12 mouse cellular contexts compared by ENCODE assay signal in genomic region chr13:15621009-15621408, GRCm38 (mm10).
A peak's percentile ranks its signal among the peaks of the same experiment; 100 is the strongest.
DNase-seq lines count a peak whose midpoint lies in the region; ATAC-seq and TF ChIP-seq lines count a peak whose summit lies in the region.
"Had no signal": no experiment of that assay in that cellular context is flagged by ENCODE, and none has a peak within 500 bp of the region (broad histone marks: within the 10 kb centered on the region; RNA-seq: fewer than 3 reads in every experiment).

No protein-coding gene starts in this region.

- H3K9me3 ChIP-seq in forebrain, embryonic 11.5 days (ENCODE audit: control insufficient read depth, low read length) = no peaks in the 10 kb centered on the region
- H3K9me3 ChIP-seq in hindbrain, embryonic 14.5 days (ENCODE audit: control insufficient read depth, low read length) = no peaks in the 10 kb centered on the region
- no peaks in the 10 kb centered on the region for H3K9me3 ChIP-seq in midbrain, postnatal 0 days (ENCODE audit: low read length)
- H3K9me3 ChIP-seq: liver, embryonic 15.5 days had no signal

- peak; percentile 73 for ATAC-seq in forebrain, embryonic 11.5 days (replicated peaks; ENCODE audit: low FRiP score)
- ATAC-seq in hindbrain, embryonic 14.5 days (ENCODE audit: low FRiP score) = peak; percentile 56; the same call in 1 of the 2 replicates
- ATAC-seq in midbrain, postnatal 0 days (ENCODE audit: low FRiP score) = no peak

- DNase-seq in embryo, embryonic 11 days = peak; percentile 49
- DNase-seq in embryo, embryonic 9.5 days (ENCODE audit: extremely low spot score) = no peak
- DNase-seq in forebrain, embryonic 11.5 days (ENCODE audit: low spot score) = no peak
- DNase-seq in hindbrain, embryonic 14.5 days (ENCODE audit: low spot score) = peak; percentile 54
- peak; percentile 50 for DNase-seq in midbrain, postnatal 0 days (ENCODE audit: low spot score)
- no peak for DNase-seq in heart, adult 8-10 months (ENCODE audit: low spot score)
- DNase-seq in kidney, adult 18-20 months = no peak
- no peak for DNase-seq in adrenal gland, postnatal 14 days
- DNase-seq: adrenal gland, adult 8-10 months; heart, postnatal 14 days; kidney, adult 8-10 months had no signal

- H3K27me3 ChIP-seq in forebrain, embryonic 11.5 days (ENCODE audit: control insufficient read depth, insufficient read depth, low read length) = no peaks in the 10 kb centered on the region
- no peaks in the 10 kb centered on the region for H3K27me3 ChIP-seq in hindbrain, embryonic 14.5 days (ENCODE audit: control insufficient read depth, insufficient read depth, low read length)
- no peaks in the 10 kb centered on the region for H3K27me3 ChIP-seq in midbrain, postnatal 0 days (ENCODE audit: insufficient read depth, low read length)
- H3K27me3 ChIP-seq: liver, embryonic 15.5 days had no signal

- H3K36me3 ChIP-seq in forebrain, embryonic 11.5 days (ENCODE audit: control insufficient read depth, insufficient read depth, low read length) = no peaks in the 10 kb centered on the region
- no peaks in the 10 kb centered on the region for H3K36me3 ChIP-seq in hindbrain, embryonic 14.5 days (replicated peaks; ENCODE audit: control insufficient read depth, insufficient read depth)
- H3K36me3 ChIP-seq in midbrain, postnatal 0 days (ENCODE audit: insufficient read depth, low read length) = no peaks in the 10 kb centered on the region
- H3K36me3 ChIP-seq: liver, embryonic 15.5 days had no signal

- TF ChIP-seq CTCF in midbrain, postnatal 0 days (IDR thresholded peaks at IDR 0.05) = no peak

- H3K4me3 ChIP-seq in forebrain, embryonic 11.5 days (ENCODE audit: low read depth, low read length) = no peak overlapping the region
- no peak overlapping the region for H3K4me3 ChIP-seq in hindbrain, embryonic 14.5 days (replicated peaks; ENCODE audit: low read length)
- peak overlapping the region; percentile 5; the same call in 1 of the 2 replicates for H3K4me3 ChIP-seq in midbrain, postnatal 0 days (ENCODE audit: low read depth, low read length)
- H3K4me3 ChIP-seq: liver, embryonic 15.5 days had no signal

- H3K4me1 ChIP-seq in forebrain, embryonic 11.5 days (replicated peaks; ENCODE audit: control insufficient read depth, insufficient read depth, low read length) = peaks cover 44% of the 10 kb centered on the region
- H3K4me1 ChIP-seq in hindbrain, embryonic 14.5 days (replicated peaks; ENCODE audit: control insufficient read depth, insufficient read depth, low read length) = peaks cover 31% of the 10 kb centered on the region
- peaks cover 10% of the 10 kb centered on the region for H3K4me1 ChIP-seq in midbrain, postnatal 0 days (ENCODE audit: insufficient read depth, low read length)
- H3K4me1 ChIP-seq: liver, embryonic 15.5 days had no signal

- H3K4me2 ChIP-seq in forebrain, embryonic 11.5 days (ENCODE audit: low read depth, low read length, severe bottlenecking) = peak overlapping the region; percentile 35; the same call in 1 of the 2 replicates
- H3K4me2 ChIP-seq in hindbrain, embryonic 14.5 days (replicated peaks) = peak overlapping the region; percentile 40
- peak overlapping the region; percentile 33 for H3K4me2 ChIP-seq in midbrain, postnatal 0 days (ENCODE audit: low read depth, low read length, poor library complexity, severe bottlenecking)
- H3K4me2 ChIP-seq: liver, embryonic 15.5 days had no signal

- no peak overlapping the region for H3K9ac ChIP-seq in forebrain, embryonic 11.5 days (ENCODE audit: low read length)
- H3K9ac ChIP-seq in hindbrain, embryonic 14.5 days = peak overlapping the region; percentile 28
- H3K9ac ChIP-seq in midbrain, postnatal 0 days (replicated peaks; ENCODE audit: low read length, poor library complexity, severe bottlenecking) = no peak overlapping the region
- H3K9ac ChIP-seq: liver, embryonic 15.5 days had no signal

- peak overlapping the region; percentile 79; the same call in 1 of the 2 replicates for H3K27ac ChIP-seq in forebrain, embryonic 11.5 days (ENCODE audit: low read depth, low read length)
- H3K27ac ChIP-seq in hindbrain, embryonic 14.5 days = no peak overlapping the region
- H3K27ac ChIP-seq in midbrain, postnatal 0 days (ENCODE audit: low read depth, low read length) = no peak overlapping the region
- H3K27ac ChIP-seq: liver, embryonic 15.5 days had no signal

- 15% methylated on average over 7 of the region's 7 CpGs for WGBS in forebrain, embryonic 11.5 days
- 14% methylated on average over 7 of the region's 7 CpGs for WGBS in hindbrain, embryonic 14.5 days
- WGBS in midbrain, postnatal 0 days = 12% methylated on average over 7 of the region's 7 CpGs

Comparison
In these comparisons a context has a peak if more than half of its experiments do, and no peak if none do; other contexts are left out.
1. DNase-seq: peak in embryo, embryonic 11 days (single experiment), hindbrain, embryonic 14.5 days (single experiment) and midbrain, postnatal 0 days (single experiment); none in embryo, embryonic 9.5 days (single experiment), forebrain, embryonic 11.5 days (single experiment), heart, adult 8-10 months (single experiment), kidney, adult 18-20 months (single experiment) and adrenal gland, postnatal 14 days (single experiment).
2. Peak in every context shown above with its lines, with median percentiles within 50 percentile points of each other: H3K4me2 ChIP-seq.